Mouse (Mus musculus): Measurements from ENCODE around the gene Vasp. TPM values are rescaled to one million over a fixed set of nuclear protein-coding genes. Genes with fewer than 3 reads are reported as not detected.
A peak's percentile ranks its signal among the peaks of the same experiment; 100 is the strongest.

Vasp gene
- total RNA-seq, 2 experiments from 2014 or later, result 14.2 to 17.0 TPM

DNA sequence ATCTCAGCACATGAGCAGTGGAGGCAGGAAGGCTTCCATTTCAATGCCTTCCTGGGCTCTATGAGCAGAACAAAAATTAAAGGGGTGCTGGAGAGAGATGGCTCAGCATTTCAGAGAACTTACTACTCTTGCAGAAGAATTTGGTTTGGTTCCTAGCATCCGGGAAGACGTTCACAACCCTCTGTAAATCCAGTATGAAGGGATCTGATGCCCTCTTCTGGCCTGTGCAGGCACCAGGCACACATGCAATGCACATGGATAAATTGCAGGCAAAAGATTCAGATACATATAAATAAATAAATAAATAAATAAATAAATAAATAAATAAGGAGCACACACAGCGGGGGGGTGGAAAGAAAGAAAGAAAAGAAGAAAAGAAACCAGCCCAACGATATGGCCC, 4.6 kb upstream of the Vasp start:
- no peak for DNase-seq (ENCODE audit: low spot score in 2 of 2)

DNA sequence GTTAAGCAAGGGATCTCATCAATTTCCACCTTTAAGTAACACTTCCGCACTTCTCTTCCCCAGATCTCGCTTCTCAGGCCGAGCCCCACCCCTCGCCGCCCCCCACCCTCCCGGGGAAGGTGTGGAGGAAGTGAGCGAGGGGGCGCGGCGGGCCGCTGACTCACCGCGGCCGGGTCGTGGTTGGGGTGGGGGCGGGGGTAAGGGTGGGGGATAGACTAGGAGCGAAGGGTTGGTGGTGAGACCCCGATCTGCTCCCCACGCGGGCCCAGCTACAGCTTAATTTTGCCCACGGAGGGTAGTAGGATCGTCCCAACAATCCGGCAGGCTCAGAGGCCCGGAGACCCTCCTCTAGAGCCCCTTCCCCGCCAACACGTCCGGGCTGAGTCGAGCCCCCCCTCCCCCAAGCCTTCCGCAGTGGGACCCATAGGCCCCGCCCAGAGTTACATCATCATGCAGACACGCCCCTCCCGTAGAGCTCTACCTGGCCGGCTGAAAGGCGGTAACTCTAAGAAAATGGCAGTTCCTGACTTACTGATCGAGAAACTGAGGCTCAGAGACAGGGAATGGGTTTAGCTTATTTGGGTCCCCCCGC, 652 bp upstream of the Vasp start:
- peak in 1 of 2 experiments; percentile 36 for DNase-seq (ENCODE audit: low spot score in 2 of 2)

DNA sequence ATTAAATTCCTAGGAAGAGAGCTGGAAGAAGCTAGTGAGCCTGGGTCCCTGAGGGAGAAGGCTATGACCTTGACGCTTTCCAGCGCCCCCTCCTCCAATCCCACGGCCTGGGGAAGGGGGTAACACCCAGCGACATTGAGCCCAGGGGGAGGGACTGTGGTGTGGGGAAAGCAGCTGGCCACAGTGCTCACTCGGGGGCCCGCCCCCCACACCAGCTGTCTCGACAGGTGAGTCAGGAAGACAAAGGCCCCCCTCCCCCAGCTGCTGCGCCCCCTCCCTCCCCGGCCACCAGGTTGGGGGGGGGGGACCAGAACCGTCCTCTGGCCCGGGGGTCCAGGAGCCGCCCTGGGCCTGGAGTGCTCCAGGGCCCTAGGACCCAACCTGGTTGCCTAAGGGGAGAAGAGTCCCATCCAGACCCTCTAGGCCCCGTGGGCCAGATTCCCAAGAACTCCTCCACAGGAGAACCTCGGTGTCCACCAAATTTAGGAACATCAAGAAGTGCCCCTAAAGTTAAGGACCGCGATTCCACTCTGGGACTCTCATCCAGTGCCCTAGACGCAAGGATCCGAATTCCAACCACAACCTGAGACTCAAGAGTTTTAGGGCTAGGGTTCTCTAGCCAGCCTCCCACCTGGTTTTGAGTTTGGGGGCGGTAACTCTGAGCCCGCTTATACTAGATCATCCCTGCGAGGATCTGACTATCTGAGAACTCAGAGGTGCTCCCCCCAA, 944 bp downstream of the Vasp start:
- no peak for DNase-seq (ENCODE audit: low spot score in 2 of 2)

DNA sequence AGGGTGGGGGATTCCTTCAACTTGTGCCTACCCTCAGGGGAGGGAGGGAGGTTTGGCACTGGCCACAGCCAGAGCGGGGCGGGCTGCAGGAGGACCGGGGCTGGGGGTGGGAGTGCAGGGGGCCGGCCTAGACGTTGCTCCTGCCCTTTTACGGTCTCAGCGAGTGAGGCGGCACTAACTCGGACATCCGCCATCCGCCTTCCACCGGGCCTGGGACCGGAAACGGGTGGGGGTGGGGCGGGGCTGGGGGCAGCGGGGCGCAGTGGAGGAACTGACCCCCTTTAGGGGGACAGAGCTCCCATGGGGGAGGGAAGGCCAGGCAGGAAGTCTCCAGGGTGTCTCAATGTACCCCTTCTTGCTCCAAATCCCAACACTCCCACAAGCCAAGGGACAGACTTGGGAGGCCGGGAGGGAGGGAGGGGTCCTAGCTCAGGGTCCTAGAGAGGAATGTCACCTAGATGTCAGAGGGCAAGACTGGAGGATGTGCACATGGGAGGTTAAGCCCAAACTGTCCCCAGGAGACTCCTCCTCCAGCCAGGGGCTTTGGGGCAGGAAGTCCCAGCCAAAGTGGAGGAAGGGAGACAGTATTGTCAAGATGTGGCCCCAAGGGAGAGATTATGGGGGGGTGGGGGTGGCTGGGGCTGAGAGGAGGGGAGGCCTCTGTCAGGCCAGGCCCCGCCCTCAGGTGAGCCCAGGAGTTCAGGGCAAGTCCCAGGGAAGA, 1.7 kb downstream of the Vasp start:
- DNase-seq (ENCODE audit: low spot score in 2 of 2), result no peak

DNA sequence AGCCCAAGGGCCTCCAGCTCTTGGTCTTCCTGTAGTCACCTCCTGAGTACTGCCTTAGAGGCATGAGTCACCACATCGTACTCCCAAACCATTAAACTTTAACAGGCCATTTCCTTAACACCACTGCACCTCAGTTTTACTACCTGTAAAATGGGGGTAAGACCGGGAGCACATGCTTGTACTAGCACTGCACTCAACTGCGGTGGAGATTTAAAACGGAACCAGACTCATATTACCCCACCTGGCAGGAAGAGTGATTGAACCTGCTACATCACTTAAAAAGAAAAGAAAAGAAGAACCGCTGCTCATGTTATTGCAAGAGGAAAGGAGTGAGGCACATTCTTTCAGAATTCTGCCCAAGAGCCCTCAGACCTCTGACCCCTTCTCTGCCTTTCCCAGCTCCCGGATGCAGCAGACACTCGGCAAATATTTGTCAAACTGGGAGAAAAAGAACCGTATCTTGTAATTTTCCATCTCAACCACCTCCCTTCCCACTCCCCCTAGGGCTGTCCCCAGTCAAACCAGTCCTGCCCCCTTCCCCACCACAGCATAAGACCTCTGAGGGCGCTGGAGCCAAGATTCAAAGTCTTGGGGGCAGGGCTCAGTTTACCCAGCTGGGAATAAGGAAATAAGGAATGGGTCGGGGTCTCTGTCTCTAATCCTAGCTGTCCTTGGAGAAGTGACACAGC, 2.5 kb downstream of the Vasp start:
- DNase-seq (ENCODE audit: low spot score in 2 of 2), result no peak

DNA sequence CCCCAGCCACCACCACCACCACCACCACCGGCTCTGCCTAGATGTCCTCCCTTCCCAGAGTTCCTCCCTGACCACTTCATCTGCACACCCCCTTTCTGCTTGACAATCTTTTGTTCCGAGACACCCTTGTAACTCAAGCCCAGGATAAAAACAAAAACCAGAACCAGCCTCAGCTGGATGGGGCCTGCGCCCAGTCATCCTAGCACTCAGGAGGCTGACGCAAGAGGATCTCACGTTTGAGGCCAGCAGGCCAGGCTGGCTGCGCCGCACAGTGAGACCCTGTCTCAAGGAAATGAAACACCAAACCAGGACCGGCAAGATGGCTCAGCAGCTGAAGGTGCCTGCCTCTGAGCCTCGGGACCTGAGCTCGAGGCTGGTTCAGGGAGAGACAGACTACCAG, 4.6 kb downstream of the Vasp start:
- no peak for DNase-seq (ENCODE audit: low spot score in 2 of 2)

DNA sequence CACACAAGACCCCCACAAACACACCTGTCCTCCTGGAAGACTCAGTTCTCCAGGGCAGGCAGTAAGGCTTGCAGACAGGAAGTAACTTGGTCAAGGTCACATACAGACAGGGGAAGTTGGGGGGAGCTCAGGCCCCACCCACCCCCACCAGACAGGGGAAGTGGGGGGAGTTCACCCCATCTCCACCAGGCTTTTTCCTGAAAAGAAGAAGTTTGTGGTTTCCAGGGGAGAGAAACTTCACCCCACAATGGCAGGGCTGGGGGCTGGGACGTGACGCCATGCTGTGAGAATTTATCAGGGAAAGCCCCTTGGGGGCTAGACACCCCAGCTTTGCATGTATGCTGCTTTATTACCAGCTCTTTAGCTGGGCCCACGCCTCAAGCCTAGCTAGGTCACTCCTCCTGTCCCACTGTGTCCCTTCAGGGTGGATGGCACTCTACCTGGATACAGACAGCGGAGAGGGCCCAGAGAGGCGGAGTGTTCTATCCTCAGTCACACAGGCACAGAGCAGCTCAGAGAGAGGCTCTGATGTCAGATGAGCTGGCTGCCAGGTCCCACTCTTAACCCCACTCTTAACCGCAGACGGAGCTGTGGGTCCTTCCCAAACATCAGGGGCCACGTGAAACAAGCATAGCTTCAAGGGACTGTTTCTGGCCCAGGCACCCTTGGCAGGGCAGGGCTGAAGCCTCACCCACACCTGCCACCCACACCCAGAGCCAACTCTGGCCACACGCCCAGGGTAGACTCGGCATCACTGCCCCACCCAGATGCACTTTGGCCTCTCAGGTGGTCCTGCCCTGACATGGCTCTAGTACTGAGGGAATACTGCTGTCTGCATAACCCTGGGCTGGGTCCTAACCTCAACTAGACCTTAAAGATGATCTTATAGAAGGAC, 5.4 kb downstream of the Vasp start:
- DNase-seq (ENCODE audit: low spot score in 2 of 2), result no peak

DNA sequence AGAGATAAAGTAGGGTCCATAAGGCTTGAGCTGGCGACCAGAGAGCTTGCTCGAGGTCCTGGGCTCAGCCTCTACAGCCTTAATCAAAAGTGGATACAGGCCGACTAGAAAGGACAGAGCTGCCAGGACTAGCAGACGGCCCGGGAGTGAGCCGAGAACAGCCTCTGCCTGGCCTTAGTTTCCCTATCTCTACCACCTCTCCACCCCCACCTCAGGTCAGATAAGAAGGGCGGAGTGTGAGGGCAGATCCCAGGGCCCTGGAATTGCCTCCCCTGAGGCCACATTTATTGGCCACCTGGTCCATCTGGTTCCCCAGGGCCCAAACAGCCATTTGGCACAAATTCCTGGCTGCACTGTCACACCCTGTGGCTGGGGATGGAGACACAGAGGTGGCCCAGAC, 6.5 kb downstream of the Vasp start:
- DNase-seq (ENCODE audit: low spot score in 2 of 2), result no peak

DNA sequence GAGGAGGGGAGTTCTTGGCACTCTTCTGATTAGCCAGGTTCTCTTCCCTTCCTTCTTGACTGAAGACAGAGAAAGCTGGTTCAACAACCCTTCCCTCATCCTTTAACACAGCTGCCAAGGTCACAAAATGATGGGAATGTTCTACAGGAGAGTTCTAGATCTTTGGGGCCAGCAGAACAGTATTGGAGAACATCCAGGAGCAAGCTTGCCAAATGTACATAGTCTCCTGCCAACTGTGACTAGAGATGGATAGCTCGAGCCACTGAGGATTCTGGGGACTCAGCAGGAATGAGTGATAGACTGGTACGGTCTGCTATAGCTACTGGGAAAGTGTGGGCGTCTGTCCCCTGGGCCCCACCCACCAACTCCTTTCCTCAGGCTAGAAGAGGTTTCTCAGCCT, 13.3 kb downstream of the Vasp start:
- no peak for DNase-seq (ENCODE audit: low spot score in 2 of 2)

DNA sequence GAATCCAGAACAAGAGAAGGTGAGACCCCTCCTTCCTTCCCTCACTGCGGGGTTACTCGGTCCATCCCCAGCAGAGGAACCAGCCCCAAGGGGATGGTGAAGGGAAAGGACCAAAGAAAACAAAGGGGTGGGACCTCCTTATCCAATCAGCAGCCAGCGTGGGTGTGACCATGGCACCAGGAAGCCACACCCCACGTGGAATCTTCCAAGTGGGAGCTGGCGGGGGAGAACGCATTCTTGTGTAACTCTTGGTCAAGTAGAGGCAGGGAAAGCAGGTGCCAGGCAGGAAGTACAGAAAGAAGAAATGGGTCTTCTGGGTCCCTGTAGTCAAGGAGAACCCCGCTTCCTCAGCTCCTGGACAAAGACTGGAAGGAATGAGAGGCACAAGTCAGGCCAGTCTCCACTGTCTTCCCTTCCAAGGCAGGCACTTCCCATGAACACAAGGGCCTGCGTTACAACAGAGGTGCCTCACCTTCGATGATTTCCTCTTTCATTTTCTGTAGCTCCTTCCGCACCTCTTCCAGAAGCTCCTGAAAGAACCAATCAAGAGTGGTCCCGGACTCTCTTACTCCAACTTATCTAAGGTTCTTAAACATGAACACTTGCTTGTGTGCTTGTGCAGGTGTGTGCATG, 14.1 kb downstream of the Vasp start:
- peak in 1 of 2 experiments; percentile 54 for DNase-seq (ENCODE audit: low spot score in 2 of 2)

DNA sequence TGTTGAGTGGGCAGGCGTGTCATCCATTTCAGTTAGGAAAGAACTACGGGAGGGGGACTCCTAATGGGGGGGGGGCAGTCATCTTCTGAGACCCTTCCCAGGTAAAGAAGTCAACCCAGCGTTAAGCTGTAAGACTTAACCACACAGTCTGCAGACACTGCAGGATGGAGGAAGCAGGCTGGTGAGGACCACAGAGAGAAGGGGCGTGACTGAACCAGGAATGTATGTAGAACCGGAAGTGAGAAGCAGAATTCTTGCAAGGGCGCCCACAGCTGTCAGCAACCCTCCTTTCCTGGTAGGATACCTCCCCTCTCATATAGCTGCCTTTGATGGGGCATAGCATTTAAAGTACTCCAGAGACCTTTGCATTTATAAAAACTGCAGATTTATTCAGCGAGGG, 15.1 kb downstream of the Vasp start:
- no peak for DNase-seq (ENCODE audit: low spot score in 2 of 2)

DNA sequence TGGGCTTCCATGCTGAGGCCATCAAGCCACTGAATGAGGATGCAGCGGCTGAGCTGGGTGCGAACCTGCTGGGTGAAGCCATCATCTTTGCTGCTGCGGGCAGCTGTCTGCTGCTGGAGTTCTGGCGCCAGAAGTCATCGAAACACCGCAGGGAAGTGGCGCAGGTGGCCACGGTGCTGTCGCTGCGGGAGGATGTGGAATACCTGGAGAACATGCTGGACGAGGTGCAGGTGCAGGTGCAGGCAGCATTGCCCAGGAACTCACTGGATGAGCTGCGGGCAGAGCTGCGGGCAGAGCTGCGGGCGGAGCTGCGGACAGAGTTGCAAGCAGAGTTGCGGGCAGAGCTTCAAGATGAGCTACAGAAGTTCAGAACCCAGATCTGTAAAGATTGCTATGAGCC, 16.2 kb downstream of the Vasp start:
- no peak for DNase-seq (ENCODE audit: low spot score in 2 of 2)

DNA sequence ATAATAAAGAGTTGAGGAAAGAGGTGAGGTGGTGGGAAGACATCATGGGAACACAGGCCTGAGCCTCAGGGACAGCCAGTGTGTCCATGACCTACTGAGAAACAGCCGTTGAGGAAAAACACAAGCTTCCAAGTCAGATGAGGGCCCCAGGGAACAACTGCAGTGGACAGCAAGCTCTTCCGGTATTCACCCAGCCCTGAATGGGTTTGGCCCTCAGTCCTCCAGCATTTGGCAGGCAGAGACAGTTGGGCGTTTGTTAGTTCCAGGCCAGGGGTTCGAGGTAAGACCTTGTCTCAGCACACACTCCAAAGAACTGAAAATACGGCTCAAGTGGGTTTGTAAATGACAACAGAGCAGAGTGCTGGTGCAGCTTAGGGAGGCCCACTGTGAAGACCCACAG, 18.2 kb downstream of the Vasp start:
- DNase-seq (ENCODE audit: low spot score in 2 of 2), result no peak

DNA sequence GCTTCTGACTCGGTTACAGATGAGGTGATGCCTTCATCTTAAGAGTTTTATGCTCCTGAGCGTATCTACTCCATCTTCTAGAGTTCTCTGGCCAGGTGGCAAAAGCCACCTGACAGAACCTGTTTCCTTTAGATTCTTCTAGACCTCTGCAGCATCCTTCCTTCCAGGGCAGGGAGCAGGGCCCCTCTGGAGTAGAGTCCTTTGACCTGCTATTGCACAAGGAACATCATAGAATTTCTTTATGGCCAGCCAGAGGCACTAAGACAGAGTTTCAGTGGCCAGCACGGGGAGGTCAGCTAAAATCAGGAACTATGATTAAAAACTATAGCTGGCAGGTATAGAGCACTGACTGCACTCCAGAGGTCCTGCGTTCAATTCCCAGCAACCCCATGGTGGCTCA, 19.5 kb downstream of the Vasp start:
- no peak for DNase-seq (ENCODE audit: low spot score in 2 of 2)

DNA sequence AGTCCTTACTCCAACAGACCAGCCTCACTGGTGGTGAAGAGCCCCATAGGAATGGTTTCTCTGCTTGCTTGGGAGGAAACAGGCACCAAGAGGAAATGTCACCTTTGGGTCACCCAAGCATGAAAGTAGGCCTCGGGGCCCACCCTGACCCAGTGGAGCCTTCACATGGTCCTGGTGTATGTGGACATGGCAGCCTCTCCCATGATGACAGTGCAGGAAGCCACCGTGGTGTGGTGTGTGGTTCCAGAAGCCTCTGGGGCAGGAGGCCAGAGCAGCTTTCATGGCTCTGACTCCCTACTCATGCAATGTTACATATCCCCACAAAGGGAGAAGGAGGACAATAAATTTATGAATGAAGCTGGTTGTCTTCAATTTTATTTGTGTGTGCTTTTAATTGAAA, 24.1 kb downstream of the Vasp start:
- DNase-seq (ENCODE audit: low spot score in 2 of 2), result no peak

DNA sequence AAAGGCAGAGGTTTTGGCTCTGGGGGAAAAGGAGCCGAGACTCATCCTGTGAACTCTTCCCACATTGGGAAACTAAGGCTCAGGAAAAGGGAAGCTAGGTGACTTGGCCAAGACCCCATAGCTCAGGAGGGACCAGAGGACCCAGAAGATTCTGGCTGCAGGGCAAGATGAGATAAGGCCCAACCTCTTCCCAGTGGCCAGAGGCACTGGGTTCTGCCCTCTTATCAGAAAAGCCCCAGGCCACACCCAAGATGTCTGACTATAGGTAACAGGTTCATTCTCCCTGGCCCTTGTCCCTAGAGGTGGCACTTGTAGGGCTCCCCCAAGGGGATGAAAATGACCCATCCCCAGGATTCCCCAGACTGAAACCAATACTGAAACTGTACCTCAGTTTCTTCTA, 24.8 kb downstream of the Vasp start:
- DNase-seq (ENCODE audit: low spot score in 2 of 2), result no peak

DNA sequence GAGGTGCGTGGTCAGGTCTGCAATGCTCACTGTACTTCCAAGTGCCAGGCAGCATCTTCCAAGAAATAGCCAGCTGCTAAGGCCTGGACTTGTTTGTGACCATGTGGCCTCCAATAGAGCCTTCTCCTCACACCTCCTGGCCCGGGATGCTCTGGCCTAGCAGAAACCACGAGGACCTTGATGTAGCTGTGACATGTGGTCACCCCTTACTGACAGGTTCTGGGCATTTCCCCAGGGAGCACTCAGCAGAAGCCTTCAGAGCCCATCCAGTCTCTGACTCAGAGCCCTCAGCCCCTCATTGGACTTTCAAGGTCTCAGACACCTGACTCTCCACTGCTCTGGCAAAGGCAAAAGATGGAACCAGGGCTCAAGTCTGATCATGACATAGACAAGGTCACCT, 26.5 kb downstream of the Vasp start:
- DNase-seq (ENCODE audit: low spot score in 2 of 2), result no peak

DNA sequence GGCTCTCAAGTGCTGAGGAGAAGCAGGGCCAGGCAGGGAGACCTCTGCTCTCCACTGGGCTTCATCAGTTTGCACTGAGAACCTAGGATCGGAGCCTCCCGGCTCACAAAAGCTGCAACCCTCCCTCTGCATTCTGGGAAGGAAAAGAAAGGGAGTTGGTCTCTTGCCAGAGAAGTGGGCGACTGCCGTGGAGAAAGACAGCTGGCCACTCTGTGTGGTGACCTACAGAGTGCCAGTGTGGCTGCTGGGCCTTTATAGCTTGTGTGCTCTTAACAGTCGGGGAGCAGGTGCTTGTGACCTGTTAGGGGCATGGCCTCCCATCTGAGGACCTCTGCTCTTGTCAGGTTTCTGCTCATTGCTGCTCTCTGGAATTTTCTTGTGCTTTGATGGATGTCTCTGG, 27.8 kb downstream of the Vasp start:
- DNase-seq (ENCODE audit: low spot score in 2 of 2), result no peak

DNA sequence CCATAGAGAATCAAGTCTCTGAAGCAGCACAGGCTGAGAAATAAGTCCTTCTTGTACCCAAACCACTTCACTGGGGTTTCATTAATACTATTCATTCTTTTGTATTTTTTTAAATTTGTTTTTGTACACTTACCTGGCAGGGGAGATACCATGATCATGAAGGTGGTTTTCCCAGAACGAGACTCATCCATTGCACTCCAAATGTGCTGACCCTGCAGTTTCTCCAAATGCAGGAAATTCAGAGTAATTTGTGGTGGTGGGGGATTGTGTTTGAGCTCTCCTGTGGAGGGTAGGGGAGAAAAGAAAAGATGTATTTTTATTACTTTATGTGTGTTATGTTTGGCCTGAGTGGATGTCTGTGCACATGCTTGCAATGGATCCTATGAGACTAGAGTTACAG, 29.6 kb downstream of the Vasp start:
- no peak for DNase-seq (ENCODE audit: low spot score in 2 of 2)

DNA sequence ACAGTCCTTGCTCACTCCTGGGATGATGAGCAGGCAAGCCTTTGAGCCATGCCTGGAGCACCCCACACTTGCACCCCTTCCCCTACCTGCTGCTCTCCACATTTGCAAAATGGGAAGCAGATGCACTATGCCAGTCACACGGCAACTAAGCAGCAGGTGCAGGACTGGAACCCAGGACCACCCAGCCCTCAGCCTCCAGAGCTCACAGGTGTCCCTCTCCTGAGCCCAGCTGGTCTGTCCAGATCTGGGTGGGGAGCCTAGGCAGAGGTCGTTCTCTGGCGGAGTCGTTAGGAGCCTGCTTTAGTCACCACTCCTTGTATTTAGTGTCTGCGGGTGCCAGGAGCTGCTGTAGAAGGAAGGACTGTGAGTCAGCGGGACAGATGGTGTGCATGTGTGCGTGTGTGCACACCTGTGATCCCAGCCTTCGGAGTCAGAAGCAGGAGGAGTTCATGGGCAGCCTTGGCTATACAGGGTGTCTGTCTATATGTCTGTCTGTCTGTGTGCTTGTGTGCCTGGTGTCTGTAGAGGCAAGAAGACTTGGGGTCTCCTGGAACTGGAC, 30.6 kb downstream of the Vasp start:
- no peak for DNase-seq (ENCODE audit: low spot score in 2 of 2)

Data from layer of hippocampus, adult 18-20 months (tissue).